ENCODE assay signal across 8 mouse cellular contexts in genomic region chr7:101310327-101311028, GRCm38 (mm10). TPM values are rescaled to one million over a fixed set of nuclear protein-coding genes. Genes with fewer than 3 reads are reported as not detected.
A peak's percentile ranks its signal among the peaks of the same experiment; 100 is the strongest.
DNase-seq lines count a peak whose midpoint lies in the region; ATAC-seq and TF ChIP-seq lines count a peak whose summit lies in the region.

No protein-coding gene starts in this region.

- no peaks in the 10 kb centered on the region for H3K9me3 ChIP-seq in embryonic facial prominence, embryonic 15.5 days (replicated peaks)
- H3K9me3 ChIP-seq in limb, embryonic 14.5 days (ENCODE audit: control insufficient read depth, low read length), result no peaks in the 10 kb centered on the region
- H3K9me3 ChIP-seq in midbrain, postnatal 0 days (ENCODE audit: low read length), result no peaks in the 10 kb centered on the region

- H3K4me1 ChIP-seq in bone marrow, adult 2 months (ENCODE audit: control insufficient read depth, insufficient read depth, low read length), result peaks cover 3% of the 10 kb centered on the region; the same call in 1 of the 2 replicates
- 0 out of 2 replicates have a peak, but pooled peaks cover 8% of the 10 kb centered on the region for H3K4me1 ChIP-seq in embryonic facial prominence, embryonic 15.5 days
- H3K4me1 ChIP-seq in limb, embryonic 14.5 days (ENCODE audit: control insufficient read depth, insufficient read depth, low read length), result peaks cover 4% of the 10 kb centered on the region; the same call in 1 of the 2 replicates
- H3K4me1 ChIP-seq in midbrain, postnatal 0 days (ENCODE audit: insufficient read depth, low read length), result no peaks in the 10 kb centered on the region

- TF ChIP-seq CTCF in bone marrow, adult 2 months (IDR thresholded peaks at IDR 0.05; ENCODE audit: control insufficient read depth, insufficient read depth, low read length), result peak; percentile 71
- peak; percentile 94 for TF ChIP-seq CTCF in midbrain, postnatal 0 days (IDR thresholded peaks at IDR 0.05)

- ATAC-seq in embryonic facial prominence, embryonic 15.5 days (ENCODE audit: insufficient number of reproducible peaks, low FRiP score, low TSS enrichment, low read depth), result peak; percentile 95
- ATAC-seq in limb, embryonic 14.5 days (ENCODE audit: low FRiP score, low read depth), result peak; percentile 96
- peak; percentile 94 for ATAC-seq in midbrain, postnatal 0 days (ENCODE audit: low FRiP score)

- WGBS in bone marrow, adult 2 months, result under 1% methylated on average over 43 of the region's 43 CpGs
- under 1% methylated on average over 43 of the region's 43 CpGs for WGBS in embryonic facial prominence, embryonic 15.5 days
- 1% methylated on average over 43 of the region's 43 CpGs for WGBS in limb, embryonic 14.5 days
- 1% methylated on average over 43 of the region's 43 CpGs for WGBS in midbrain, postnatal 0 days

- H3K4me3 ChIP-seq in bone marrow, adult 2 months (replicated peaks; ENCODE audit: control insufficient read depth, low read depth, low read length), result peak overlapping the region; percentile 80
- H3K4me3 ChIP-seq in embryonic facial prominence, embryonic 15.5 days (replicated peaks), result peak overlapping the region; percentile 78
- peak overlapping the region; percentile 52 for H3K4me3 ChIP-seq in limb, embryonic 14.5 days (replicated peaks; ENCODE audit: low read length)
- H3K4me3 ChIP-seq in midbrain, postnatal 0 days (ENCODE audit: low read depth, low read length), result peak overlapping the region; percentile 58

- H3K27me3 ChIP-seq in embryonic facial prominence, embryonic 15.5 days, result no peaks in the 10 kb centered on the region
- no peaks in the 10 kb centered on the region for H3K27me3 ChIP-seq in limb, embryonic 14.5 days (ENCODE audit: control insufficient read depth, insufficient read depth, low read length)
- H3K27me3 ChIP-seq in midbrain, postnatal 0 days (ENCODE audit: insufficient read depth, low read length), result no peaks in the 10 kb centered on the region

- H3K4me2 ChIP-seq in embryonic facial prominence, embryonic 15.5 days (replicated peaks), result peak overlapping the region; percentile 52
- peak overlapping the region; percentile 54 for H3K4me2 ChIP-seq in limb, embryonic 14.5 days (replicated peaks; ENCODE audit: low read depth, low read length, severe bottlenecking)
- peak overlapping the region; percentile 58 for H3K4me2 ChIP-seq in midbrain, postnatal 0 days (ENCODE audit: low read depth, low read length, poor library complexity, severe bottlenecking)

- peak; percentile 71; the same call in 1 of the 2 replicates for TF ChIP-seq POLR2A in bone marrow, adult 2 months (IDR thresholded peaks at IDR 0.05; ENCODE audit: borderline replicate concordance, control insufficient read depth, low read depth, low read length)
- TF ChIP-seq POLR2A in limb, embryonic 14.5 days (IDR thresholded peaks at IDR 0.05; ENCODE audit: borderline replicate concordance, extremely low read depth, insufficient read depth, insufficient read length), result 0 out of 2 replicates have a peak, but pooled peaks have one; percentile 31

- peak; percentile 99 for DNase-seq in 416B (ENCODE audit: low read depth)
- peak; percentile 97 for DNase-seq in heart, adult 8-10 months (ENCODE audit: low spot score)
- DNase-seq in kidney, adult 9 months, result peak; percentile 99
- peak; percentile 99 for DNase-seq in limb, embryonic 14.5 days (ENCODE audit: low spot score)
- DNase-seq in midbrain, postnatal 0 days (ENCODE audit: low spot score), result peak; percentile 99
- peak; percentile 93 to 94 for DNase-seq in spleen, postnatal 14 days (ENCODE audit: low spot score in 2 of 2)

- no peaks in the 10 kb centered on the region for H3K36me3 ChIP-seq in embryonic facial prominence, embryonic 15.5 days
- H3K36me3 ChIP-seq in limb, embryonic 14.5 days (ENCODE audit: control insufficient read depth, insufficient read depth, low read length), result no peaks in the 10 kb centered on the region
- no peaks in the 10 kb centered on the region for H3K36me3 ChIP-seq in midbrain, postnatal 0 days (ENCODE audit: insufficient read depth, low read length)

- peak overlapping the region; percentile 99 for H3K27ac ChIP-seq in bone marrow, adult 2 months (ENCODE audit: control insufficient read depth, insufficient read depth, low read depth, low read length, poor library complexity)
- peak overlapping the region; percentile 98 for H3K27ac ChIP-seq in embryonic facial prominence, embryonic 15.5 days (replicated peaks)
- H3K27ac ChIP-seq in limb, embryonic 14.5 days (replicated peaks; ENCODE audit: low read depth, low read length), result peak overlapping the region; percentile 84
- peak overlapping the region; percentile 78 for H3K27ac ChIP-seq in midbrain, postnatal 0 days (ENCODE audit: low read depth, low read length)

- H3K9ac ChIP-seq in embryonic facial prominence, embryonic 15.5 days, result peak overlapping the region; percentile 60
- H3K9ac ChIP-seq in limb, embryonic 14.5 days (ENCODE audit: low read depth, low read length, severe bottlenecking), result peak overlapping the region; percentile 64
- H3K9ac ChIP-seq in midbrain, postnatal 0 days (replicated peaks; ENCODE audit: low read length, poor library complexity, severe bottlenecking), result peak overlapping the region; percentile 58

RNA-seq across cellular contexts. Expression of gene Stard10, which starts 6.4 kb away (rescaled TPM):
- polyA plus RNA-seq in bone marrow, adult 2 months (2011; ENCODE audit: insufficient read depth, insufficient read length, low replicate concordance, missing spikeins), result 114 and 142 TPM in 2 replicates
- polyA plus RNA-seq in embryonic facial prominence, embryonic 15.5 days (2015; fragmentation: Nextera tagmentation; extraction: Ambion mirVana), result 33.9 and 34.2 TPM in 2 replicates
- 10 to 100 TPM; 57.4 to 86.0 (median 69.5) TPM for total RNA-seq in heart, adult 8-10 months (2022)
- polyA plus RNA-seq in limb, embryonic 14.5 days (2012; rRNA removed), result 26.3 and 28.1 TPM in 2 replicates
- 30.7 and 32.1 TPM in 2 replicates for polyA plus RNA-seq in limb, embryonic 14.5 days (2014; fragmentation: Nextera tagmentation; extraction: Ambion mirVana)
- total RNA-seq in midbrain, postnatal 0 days (2014; rRNA removed), result 21.5 and 47.7 TPM in 2 replicates
- polyA plus RNA-seq in midbrain, postnatal 0 days (2015; fragmentation: Nextera tagmentation; extraction: Ambion mirVana), result 11.0 and 12.1 TPM in 2 replicates

RNA-seq across cellular contexts. Expression of gene Atg16l2, which starts 8.4 kb away (rescaled TPM):
- 28.2 and 38.6 TPM in 2 replicates for polyA plus RNA-seq in bone marrow, adult 2 months (2011; ENCODE audit: insufficient read depth, insufficient read length, low replicate concordance, missing spikeins)
- 20.4 and 21.5 TPM in 2 replicates for polyA plus RNA-seq in embryonic facial prominence, embryonic 15.5 days (2015; fragmentation: Nextera tagmentation; extraction: Ambion mirVana)
- total RNA-seq in heart, adult 8-10 months (2022), result 10 to 100 TPM in 2 of 4 experiments, 1 to 10 TPM in 2; 5.7 to 12.3 (median 9.3) TPM
- polyA plus RNA-seq in limb, embryonic 14.5 days (2012; rRNA removed), result 31.1 and 35.2 TPM in 2 replicates
- 14.5 and 17.0 TPM in 2 replicates for polyA plus RNA-seq in limb, embryonic 14.5 days (2014; fragmentation: Nextera tagmentation; extraction: Ambion mirVana)
- total RNA-seq in midbrain, postnatal 0 days (2014; rRNA removed), result 17.0 and 31.5 TPM in 2 replicates
- 22.4 and 22.6 TPM in 2 replicates for polyA plus RNA-seq in midbrain, postnatal 0 days (2015; fragmentation: Nextera tagmentation; extraction: Ambion mirVana)

RNA-seq across cellular contexts. Expression of gene Arap1, which starts 37.4 kb away (rescaled TPM):
- polyA plus RNA-seq in bone marrow, adult 2 months (2011; ENCODE audit: insufficient read depth, insufficient read length, low replicate concordance, missing spikeins), result 86.0 and 162 TPM in 2 replicates
- 82.5 and 82.8 TPM in 2 replicates for polyA plus RNA-seq in embryonic facial prominence, embryonic 15.5 days (2015; fragmentation: Nextera tagmentation; extraction: Ambion mirVana)
- total RNA-seq in heart, adult 8-10 months (2022), result 10 to 100 TPM; 27.2 to 40.0 (median 28.4) TPM
- 92.6 and 99.2 TPM in 2 replicates for polyA plus RNA-seq in limb, embryonic 14.5 days (2012; rRNA removed)
- polyA plus RNA-seq in limb, embryonic 14.5 days (2014; fragmentation: Nextera tagmentation; extraction: Ambion mirVana), result 77.1 and 87.3 TPM in 2 replicates
- total RNA-seq in midbrain, postnatal 0 days (2014; rRNA removed), result 12.3 and 30.0 TPM in 2 replicates
- polyA plus RNA-seq in midbrain, postnatal 0 days (2015; fragmentation: Nextera tagmentation; extraction: Ambion mirVana), result 6.9 and 8.9 TPM in 2 replicates

Comparison
In these comparisons a context has a peak if more than half of its experiments do, and no peak if none do; other contexts are left out.
1. Peak in every context shown above with its lines: DNase-seq, ATAC-seq, H3K4me3 ChIP-seq and H3K27ac ChIP-seq.